Mouse (Mus musculus) granulocyte monocyte progenitor cell, adult 5-6 weeks (primary cell): Measurements from ENCODE around the gene Ogn. TPM values are rescaled to one million over a fixed set of nuclear protein-coding genes. Genes with fewer than 3 reads are reported as not detected.
"Not testable (repeated sequence)": the region's sequence is repeated elsewhere in the genome, so short reads cannot be mapped to it uniquely, and the experiment has no call there.

Source experiments
- ATAC-seq: replicated peaks from 2 replicates; pipeline ENCODE4 v1.8.0; 2016; ENCODE audit warnings: mild to moderate bottlenecking, moderate TSS enrichment, inconsistent platforms; ENCODE audit not compliant: poor library complexity, severe bottlenecking
- total RNA-seq, 2 experiments: library from RNA; stranded (forward) in 1 of 2; stranded (reverse) in 1 of 2; fragments of 200-712, 200-1000 nt in 1 of 2; fragments of >200 nt in 1 of 2; fragmentation: Nextera tagmentation in 1 of 2; gene quantifications; 2 replicates each; pipeline ENCODE4 v1.2.3; 2014 to 2017

Ogn gene
- total RNA-seq (2014; fragmentation: Nextera tagmentation) = not detected in 2 replicates
- total RNA-seq (2017) = 0.56 TPM in 1 of 2 replicates, not detected in the other

- ATAC-seq = no peak
Measured at GRCm38 (mm10) chr13:49607714-49608113, at the start of gene Ogn. Gene Ogn (plus strand): TSS chr13:49608046.

GRCm38 (mm10) chr13:49559185-49559584 is 48.7 kb upstream of the Ogn start:
- ATAC-seq = no peak

GRCm38 (mm10) chr13:49560886-49561285 is 47.0 kb upstream of the Ogn start:
- no peak for ATAC-seq

- ATAC-seq = no peak
Measured at GRCm38 (mm10) chr13:49564347-49564746, 43.5 kb upstream of the Ogn start.

GRCm38 (mm10) chr13:49570371-49570770 is 37.5 kb upstream of the Ogn start:
- ATAC-seq = no peak

- ATAC-seq = no peak
Measured at GRCm38 (mm10) chr13:49571418-49571817, 36.4 kb upstream of the Ogn start.

GRCm38 (mm10) chr13:49581541-49582530 is 26.0 kb upstream of the Ogn start, which contains the start of gene Omd:
Gene Omd (plus strand): TSS chr13:49582462.
- no peak for ATAC-seq

- ATAC-seq = no peak
Measured at GRCm38 (mm10) chr13:49583859-49584258, 24.0 kb upstream of the Ogn start.

- no peak for ATAC-seq
Measured at GRCm38 (mm10) chr13:49584307-49585005, 23.4 kb upstream of the Ogn start.

GRCm38 (mm10) chr13:49586062-49586461 is 21.8 kb upstream of the Ogn start:
- no peak for ATAC-seq

- ATAC-seq = not testable (repeated sequence)
Measured at GRCm38 (mm10) chr13:49602541-49602940, 5.3 kb upstream of the Ogn start.

- no peak for ATAC-seq
Measured at GRCm38 (mm10) chr13:49603603-49604002, 4.2 kb upstream of the Ogn start.

GRCm38 (mm10) chr13:49608589-49609322 is 910 bp downstream of the Ogn start:
- no peak for ATAC-seq

GRCm38 (mm10) chr13:49617021-49617420 is 9.2 kb downstream of the Ogn start:
- no peak for ATAC-seq

GRCm38 (mm10) chr13:49618365-49618764 is 10.5 kb downstream of the Ogn start:
- no peak for ATAC-seq

GRCm38 (mm10) chr13:49623216-49623615 is 15.4 kb downstream of the Ogn start:
- no peak for ATAC-seq

GRCm38 (mm10) chr13:49628167-49628566 is 20.3 kb downstream of the Ogn start:
- peak; percentile 97 for ATAC-seq

- ATAC-seq = no peak
Measured at GRCm38 (mm10) chr13:49629076-49629475, 21.2 kb downstream of the Ogn start.

GRCm38 (mm10) chr13:49639965-49640364 is 32.1 kb downstream of the Ogn start:
- no peak for ATAC-seq

GRCm38 (mm10) chr13:49642650-49643049 is 34.8 kb downstream of the Ogn start:
- no peak for ATAC-seq
